Mouse (Mus musculus) lung, adult 10 weeks (tissue): Measurements from ENCODE around the gene Zdhhc3. TPM values are rescaled to one million over a fixed set of nuclear protein-coding genes. Genes with fewer than 3 reads are reported as not detected.

Experiments used
- polyA plus RNA-seq: library from polyadenylated mRNA; stranded (reverse); fragments of 350-450 nt; fragmentation: Illumina TruSeq; extraction: RNeasy Lipid Tissue Mini Kit (QIAGEN cat#74804); gene quantifications from one replicate; pipeline ENCODE4 v1.2.3, GENCODE M21; 2014; ENCODE audit warnings: low read depth, low replicate concordance; ENCODE audit not compliant: insufficient read depth

Gene Zdhhc3
- polyA plus RNA-seq, result 63.5 TPM

GRCm38 (mm10) chr9:123112805-123113521 is at the start of gene Zdhhc3, which contains the start of gene Exosc7:
Gene Zdhhc3 (minus strand): TSS chr9:123113205.
Gene Exosc7 (plus strand): TSS chr9:123113215.

GRCm38 (mm10) chr9:123150241-123151020 is 37.4 kb upstream of the Zdhhc3 start, which contains the start of gene Clec3b:
Gene Clec3b (plus strand): TSS chr9:123150946.

GRCm38 (mm10) chr9:123034426-123034825 is 78.6 kb downstream of the Zdhhc3 start, which contains the start of gene Tgm4:
Gene Tgm4 (plus strand): TSS chr9:123034726.

GRCm38 (mm10) chr9:123020995-123021631 is 91.9 kb downstream of the Zdhhc3 start, which contains the start of gene Tmem42:
Gene Tmem42 (plus strand): TSS chr9:123021326.

Other genes with a start within 250 kb of the Zdhhc3 start
- 13.7 TPM for gene Zfp445, start 247.2 kb downstream of the Zdhhc3 start, polyA plus RNA-seq
- 5.1 TPM for gene Zkscan7, start 227.5 kb downstream of the Zdhhc3 start, polyA plus RNA-seq
- gene Zfp105, start 190.1 kb downstream of the Zdhhc3 start, polyA plus RNA-seq, result 4.6 TPM
- gene 1110059G10Rik, start 162.2 kb downstream of the Zdhhc3 start, polyA plus RNA-seq, result 28.8 TPM
- 2.6 TPM for gene Kif15, start 162.2 kb downstream of the Zdhhc3 start, polyA plus RNA-seq
- gene Tmem42, start 91.9 kb downstream of the Zdhhc3 start, polyA plus RNA-seq, result 28.7 TPM
- gene Tgm4, start 78.5 kb downstream of the Zdhhc3 start, polyA plus RNA-seq, result 0.10 TPM
- 75.0 TPM for gene Exosc7, start within 50 bp of the Zdhhc3 start, polyA plus RNA-seq
- gene Clec3b, start 37.7 kb upstream of the Zdhhc3 start, polyA plus RNA-seq, result 182 TPM
- gene Cdcp1, start 102.8 kb upstream of the Zdhhc3 start, polyA plus RNA-seq, result 6.4 TPM
- 3.8 TPM for gene Tmem158, start 147.6 kb upstream of the Zdhhc3 start, polyA plus RNA-seq